Mouse (Mus musculus): ENCODE measurements around the gene Slc8a2.

The Slc8a2 gene

GRCm38 (mm10) chr7:16129421-16129845, at the start of gene Slc8a2:
Gene Slc8a2, plus strand, starts transcription at chr7:16129826.
- ChIA-PET POLR2A (interaction anchor here (0.6 to 4.2 kb wide), 66 partner anchors 8 to 275 kb away, joined by 3 to 61 read pairs (median 3); partner anchors contain the start of genes Napa (in 4 of the 4), Kptn (in 3 of the 4), Bicra (in 2 of the 4) and Ccdc9 (in 2 of the 4)), CTCF (interaction anchor here in 3 of 4 experiments (0.6 to 2.6 kb wide), 31 partner anchors 9 to 217 kb away, joined by 3 to 34 read pairs (median 4); partner anchors contain the start of genes Kptn (in 3 of the 3), Napa (in 2 of the 3), Bicra (in 1 of the 3) and Ccdc9 (in 1 of the 3))

- ChIA-PET CTCF (interaction anchor here in 3 of 4 experiments (0.7 to 1.8 kb wide), 3 partner anchors 9 to 97 kb away, joined by 3 to 5 read pairs (median 3); no protein-coding TSS in a partner anchor), POLR2A (interaction anchor here in 1 of 4 experiments (1.4 kb wide), 1 partner anchor 50 kb away, joined by 3 read pairs; the partner anchor contains the start of gene Slc8a2)
Observed at GRCm38 (mm10) chr7:16079947-16080346, 49.7 kb upstream of the Slc8a2 start.

GRCm38 (mm10) chr7:16080581-16080980, 49.0 kb upstream of the Slc8a2 start:
- CTCF ChIA-PET: interaction anchor here in 2 of 4 experiments (0.7 to 1.8 kb wide), 2 partner anchors 8 to 97 kb away, joined by 3 to 5 read pairs; no protein-coding TSS in a partner anchor

GRCm38 (mm10) chr7:16083361-16083760, 46.3 kb upstream of the Slc8a2 start:
- CTCF ChIA-PET: interaction anchor here in 1 of 4 experiments (1.1 kb wide), 1 partner anchor 46 kb away, joined by 3 read pairs; the partner anchor contains the start of gene Slc8a2
- POLR2A ChIA-PET: no interaction called here

More at GRCm38 (mm10) chr7:16080581-16080980, 49.0 kb upstream of the Slc8a2 start:
- POLR2A ChIA-PET: interaction anchor here in 1 of 4 experiments (1.4 kb wide), 1 partner anchor 49 kb away, joined by 3 read pairs; the partner anchor contains the start of gene Slc8a2

- POLR2A ChIA-PET: interaction anchor here in 3 of 4 experiments (0.9 to 1.5 kb wide), 3 partner anchors 8 to 36 kb away, joined by 3 read pairs; partner anchors contain the start of gene Napa (in 1 of the 3)
Observed at GRCm38 (mm10) chr7:16087587-16087986, 42.0 kb upstream of the Slc8a2 start.

GRCm38 (mm10) chr7:16094592-16094991, 35.0 kb upstream of the Slc8a2 start:
- POLR2A ChIA-PET: interaction anchor here in 1 of 4 experiments (0.6 to 1.4 kb wide), 2 partner anchors 18 to 35 kb away, joined by 3 read pairs; partner anchors contain the start of gene Slc8a2
- CTCF ChIA-PET: interaction anchor here in 1 of 4 experiments (1.0 kb wide), 1 partner anchor 25 kb away, joined by 3 read pairs; the partner anchor contains the start of gene Kptn

More at GRCm38 (mm10) chr7:16087587-16087986, 42.0 kb upstream of the Slc8a2 start:
- CTCF ChIA-PET: interaction anchor here in 2 of 4 experiments (0.6 to 1.8 kb wide), 2 partner anchors 10 to 114 kb away, joined by 3 to 4 read pairs; partner anchors contain the start of gene Napa (in 1 of the 2)

GRCm38 (mm10) chr7:16098021-16099017, 31.3 kb upstream of the Slc8a2 start, which contains the start of gene Napa:
Gene Napa, plus strand, starts transcription at chr7:16098458.
- POLR2A ChIA-PET: interaction anchor here (0.6 to 5.0 kb wide), 83 partner anchors 8 to 1860 kb away, joined by 3 to 57 read pairs (median 4); partner anchors contain the start of genes Slc8a2 (in 4 of the 4), Bicra (in 3 of the 4), Inafm1 (in 3 of the 4) and Kptn (in 3 of the 4)

GRCm38 (mm10) chr7:16099901-16100300, 29.7 kb upstream of the Slc8a2 start:
- POLR2A ChIA-PET: interaction anchor here in 2 of 4 experiments (0.9 to 5.0 kb wide), 12 partner anchors 9 to 162 kb away, joined by 3 to 57 read pairs (median 5); partner anchors contain the start of genes Kptn (in 2 of the 2) and Slc8a2 (in 1 of the 2)
- CTCF ChIA-PET: interaction anchor here in 2 of 4 experiments (0.6 to 1.0 kb wide), 3 partner anchors 15 to 48 kb away, joined by 3 read pairs; partner anchors contain the start of gene Kptn (in 1 of the 2)

More at GRCm38 (mm10) chr7:16098021-16099017, 31.3 kb upstream of the Slc8a2 start, which contains the start of gene Napa:
- CTCF ChIA-PET: interaction anchor here (0.5 to 2.4 kb wide), 49 partner anchors 9 to 392 kb away, joined by 3 to 19 read pairs (median 4); partner anchors contain the start of genes Bicra (in 2 of the 4), Inafm1 (in 2 of the 4), Kptn (in 2 of the 4) and Meis3 (in 2 of the 4)

GRCm38 (mm10) chr7:16101081-16101480, 28.5 kb upstream of the Slc8a2 start:
- POLR2A ChIA-PET: interaction anchor here in 2 of 4 experiments (0.8 to 3.7 kb wide), 11 partner anchors 9 to 172 kb away, joined by 3 to 17 read pairs (median 5); partner anchors contain the start of genes Kptn (in 2 of the 2) and Inafm1 (in 1 of the 2)
- CTCF ChIA-PET: no interaction called here

GRCm38 (mm10) chr7:16101726-16102475, 27.7 kb upstream of the Slc8a2 start:
- ChIA-PET CTCF (interaction anchor here in 2 of 4 experiments (0.6 to 1.1 kb wide), 2 partner anchors 9 to 163 kb away, joined by 3 read pairs; no protein-coding TSS in a partner anchor), POLR2A (interaction anchor here in 2 of 4 experiments (0.6 to 3.7 kb wide), 14 partner anchors 8 to 184 kb away, joined by 3 to 17 read pairs (median 4); partner anchors contain the start of genes Kptn (in 2 of the 2), Ccdc9 (in 1 of the 2), Inafm1 (in 1 of the 2) and Slc8a2 (in 1 of the 2))

- ChIA-PET POLR2A (interaction anchor here in 3 of 4 experiments (0.6 to 3.7 kb wide), 11 partner anchors 8 to 154 kb away, joined by 3 to 14 read pairs (median 4); partner anchors contain the start of genes Kptn (in 2 of the 3) and Slc8a2 (in 1 of the 3)), CTCF (interaction anchor here in 2 of 4 experiments (1.1 to 2.3 kb wide), 2 partner anchors 8 to 17 kb away, joined by 3 to 6 read pairs; partner anchors contain the start of gene Kptn (in 1 of the 2))
Observed at GRCm38 (mm10) chr7:16102686-16103226, 26.9 kb upstream of the Slc8a2 start.

- CTCF ChIA-PET: interaction anchor here in 1 of 4 experiments (2.3 kb wide), 1 partner anchor 16 kb away, joined by 6 read pairs; the partner anchor contains the start of gene Kptn
- POLR2A ChIA-PET: interaction anchor here in 3 of 4 experiments (1.0 to 1.9 kb wide), 11 partner anchors 8 to 182 kb away, joined by 3 to 5 read pairs (median 4); partner anchors contain the start of genes Kptn (in 2 of the 3), Nop53 (in 1 of the 3) and Slc8a2 (in 1 of the 3)
Observed at GRCm38 (mm10) chr7:16103760-16104159, 25.9 kb upstream of the Slc8a2 start.

GRCm38 (mm10) chr7:16104611-16105388, 24.8 kb upstream of the Slc8a2 start:
- ChIA-PET CTCF (interaction anchor here in 1 of 4 experiments (2.3 kb wide), 1 partner anchor 15 kb away, joined by 6 read pairs; the partner anchor contains the start of gene Kptn), POLR2A (interaction anchor here in 3 of 4 experiments (0.7 to 1.9 kb wide), 9 partner anchors 7 to 181 kb away, joined by 3 to 5 read pairs (median 4); partner anchors contain the start of genes Kptn (in 1 of the 3), Nop53 (in 1 of the 3) and Slc8a2 (in 1 of the 3))

- CTCF ChIA-PET: interaction anchor here in 1 of 4 experiments (1.4 kb wide), 1 partner anchor 21 kb away, joined by 3 read pairs; the partner anchor contains the start of gene Slc8a2
- POLR2A ChIA-PET: interaction anchor here in 2 of 4 experiments (1.0 to 7.3 kb wide), 9 partner anchors 9 to 41 kb away, joined by 3 to 40 read pairs (median 5); partner anchors contain the start of genes Kptn (in 2 of the 2), Napa (in 2 of the 2) and Slc8a2 (in 2 of the 2)
Observed at GRCm38 (mm10) chr7:16108886-16109542, 20.6 kb upstream of the Slc8a2 start.
